Mouse (Mus musculus) left cerebral cortex, postnatal 14 days (tissue): ENCODE data around the gene Saxo1. TPM values are rescaled to one million over a fixed set of nuclear protein-coding genes. Genes with fewer than 3 reads are reported as not detected.

Experiments used
- DNase-seq, 2 experiments: peaks; one replicate each; pipeline ENCODE4 v3.0.0; 2021 to 2022; ENCODE audit warnings: low spot score in 2 of 2, mixed read lengths in 1 of 2
- intact Hi-C: fragments of 180-260 bp; cut with DNase I; formaldehyde crosslinking; loops from one replicate; pipeline ENCODE4 v1.15.1; 2025
- total RNA-seq, 2 experiments: library from RNA; stranded (reverse); gene quantifications; 2 replicates each; pipeline ENCODE4 v1.2.3; 2021

Gene Saxo1
- total RNA-seq, 2 experiments from 2014 or later, result not detected

DNA sequence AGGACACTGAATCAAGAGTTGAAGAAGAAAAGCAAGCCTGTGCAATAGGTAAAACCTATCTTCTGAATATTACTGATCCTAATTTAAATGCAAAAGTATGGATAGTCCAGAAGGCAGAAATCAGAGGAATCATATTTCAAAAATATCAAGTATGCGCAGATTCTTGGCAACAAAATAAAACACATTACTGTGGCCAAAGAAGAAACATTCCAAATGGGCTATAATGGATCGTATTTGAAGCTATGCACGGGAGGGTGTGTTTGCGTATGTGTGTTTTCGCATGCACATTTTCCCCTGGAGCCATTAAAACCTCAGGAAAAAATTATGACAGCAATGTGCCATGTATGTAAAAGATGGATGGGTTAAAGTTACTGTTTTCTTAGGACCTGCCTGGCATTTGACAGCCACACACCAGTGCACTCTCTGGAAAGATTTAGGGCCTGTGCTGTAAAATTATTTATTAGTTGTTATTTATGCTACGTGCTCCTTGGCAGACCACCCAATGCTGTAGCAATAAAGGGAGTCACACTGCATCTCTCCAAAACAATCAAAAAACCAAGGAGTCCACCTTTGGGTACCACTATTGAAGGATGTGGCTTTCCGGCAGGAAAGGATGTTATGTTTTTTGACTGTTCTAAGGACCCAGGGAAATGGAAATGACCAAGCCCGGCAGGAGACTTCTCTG, 24.6 kb downstream of the Saxo1 start:
- intact Hi-C loops, result no loop called here
- DNase-seq, result no peak

DNA sequence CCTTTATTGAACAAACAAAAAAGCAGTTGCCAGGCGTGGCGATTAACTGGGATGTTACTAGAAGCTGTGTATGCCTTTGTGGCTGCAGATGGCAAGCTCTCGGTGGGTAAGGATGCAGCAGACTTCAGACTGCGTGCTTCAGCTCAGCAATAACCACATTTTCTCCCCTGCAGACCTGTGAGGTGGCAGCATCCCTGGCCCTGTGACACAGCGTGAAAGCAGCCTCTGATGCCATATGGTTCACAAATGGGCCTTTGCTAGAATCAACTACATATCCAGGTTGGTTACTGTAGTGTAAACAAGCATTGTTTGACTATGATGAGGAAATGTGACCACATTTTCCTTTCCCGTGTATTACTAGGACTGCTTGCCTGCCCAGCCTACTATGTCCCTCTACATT, 29.0 kb downstream of the Saxo1 start:
- intact Hi-C loops, result no loop called here
- no peak for DNase-seq

DNA sequence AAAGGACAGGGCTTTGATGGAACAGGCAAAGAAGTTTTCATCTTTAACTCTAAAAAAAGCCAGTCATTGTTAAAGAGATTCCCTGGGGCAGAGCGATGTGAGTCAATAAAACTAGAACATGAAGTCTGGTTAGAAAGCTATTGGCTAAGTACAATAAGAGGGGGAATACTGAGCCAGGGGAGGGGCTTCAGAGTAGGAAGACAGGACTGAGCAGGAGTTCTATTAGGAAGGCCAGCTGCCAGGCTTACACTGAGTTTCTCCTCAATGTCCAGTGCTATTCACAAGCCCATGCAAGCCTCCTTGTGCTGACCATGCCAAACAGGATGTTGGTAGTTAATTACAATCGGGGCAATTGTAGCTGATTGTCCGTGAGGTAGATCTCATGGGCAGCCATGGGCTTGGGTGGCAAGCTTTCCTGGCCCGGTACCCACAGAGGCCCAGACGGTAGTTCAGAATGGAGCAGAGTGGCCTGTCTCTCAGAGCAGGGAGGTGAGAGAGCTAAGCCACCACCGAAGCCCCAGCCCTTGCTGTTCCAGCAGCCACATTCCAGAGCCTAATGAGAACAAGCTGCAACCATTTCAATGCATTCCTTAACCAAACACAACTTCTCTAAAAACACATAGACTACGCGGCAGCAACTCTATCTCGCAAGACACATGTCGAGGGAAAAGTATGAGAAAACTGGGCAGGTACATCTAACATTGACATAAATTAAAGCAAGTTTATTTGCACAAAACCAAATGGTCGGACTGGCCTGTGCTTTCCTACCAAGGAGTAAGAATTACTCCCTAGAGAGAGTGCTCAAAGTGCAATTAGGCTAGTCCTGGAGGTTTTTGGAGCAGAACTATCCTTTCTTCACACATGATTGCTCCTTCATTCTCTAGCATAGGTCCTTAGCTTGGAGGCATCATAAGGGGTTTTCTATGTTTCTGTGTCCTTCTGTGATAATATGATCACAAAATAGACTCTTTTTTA, 30.7 kb downstream of the Saxo1 start:
- DNase-seq, result no peak
- intact Hi-C loops, result no loop called here

DNA sequence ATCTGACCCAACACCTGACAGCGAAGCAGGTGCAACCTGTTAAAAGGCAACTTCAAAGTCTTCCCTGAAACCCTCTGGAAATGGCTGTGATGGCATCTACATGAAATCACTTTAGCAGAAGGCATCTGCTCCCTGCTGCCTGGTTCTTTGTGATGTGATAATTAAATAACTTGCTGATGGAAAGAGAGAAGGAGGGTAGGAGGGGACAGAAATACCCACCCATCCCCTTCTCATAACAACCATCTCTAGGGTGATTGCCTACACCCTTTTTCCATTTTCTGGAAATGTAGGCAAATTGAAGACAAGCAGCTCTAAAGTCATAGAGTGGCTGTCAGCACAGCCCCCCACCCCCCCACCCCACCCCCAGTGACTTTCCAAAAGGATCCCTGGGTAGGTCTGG, 33.6 kb downstream of the Saxo1 start:
- intact Hi-C loops, result no loop called here

DNA sequence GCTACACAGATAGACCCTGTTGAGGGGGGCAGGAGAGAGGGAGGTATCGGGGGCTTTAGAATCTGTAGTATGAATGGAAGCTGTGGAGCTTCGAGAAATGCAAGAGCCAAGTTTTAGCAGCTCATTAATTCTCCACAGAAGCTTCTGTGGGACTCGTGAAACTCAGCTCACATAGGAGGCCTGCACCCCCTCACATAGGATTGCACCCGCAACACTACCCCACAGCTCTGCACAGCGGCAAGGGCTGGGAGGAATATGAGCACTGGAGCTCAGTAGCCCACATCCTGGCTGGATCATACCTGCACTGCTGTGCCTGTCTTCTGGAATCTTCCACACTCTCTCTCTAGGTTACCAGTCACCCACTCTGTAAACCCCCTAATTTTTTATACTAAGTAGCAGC, 34.4 kb downstream of the Saxo1 start:
- DNase-seq, result peak in 1 of 2 experiments; percentile 15
- intact Hi-C loops, result no loop called here

More for the DNA sequence above, 33.6 kb downstream of the Saxo1 start:
- peak; percentile 9 to 25 for DNase-seq

DNA sequence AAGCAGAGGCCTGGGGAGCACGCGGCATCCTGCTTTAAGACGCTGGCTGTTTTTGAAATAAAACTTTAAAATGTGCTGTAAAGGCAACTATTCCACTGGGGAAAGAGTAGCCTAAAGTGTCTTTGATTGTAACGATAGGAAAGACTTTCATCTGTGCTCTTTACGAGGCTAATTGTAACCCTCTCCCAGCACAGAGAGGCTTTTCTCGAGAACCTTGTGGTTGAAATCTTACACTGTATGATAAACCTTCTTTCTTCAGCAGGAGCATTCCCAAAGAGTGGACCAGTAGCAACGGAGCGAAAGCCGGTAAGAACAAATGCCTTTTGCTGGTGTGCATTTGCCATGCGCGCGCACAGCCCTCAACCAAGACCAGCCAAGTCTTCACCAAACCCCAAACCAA, 37.4 kb downstream of the Saxo1 start:
- no peak for DNase-seq
- intact Hi-C loops, result no loop called here

DNA sequence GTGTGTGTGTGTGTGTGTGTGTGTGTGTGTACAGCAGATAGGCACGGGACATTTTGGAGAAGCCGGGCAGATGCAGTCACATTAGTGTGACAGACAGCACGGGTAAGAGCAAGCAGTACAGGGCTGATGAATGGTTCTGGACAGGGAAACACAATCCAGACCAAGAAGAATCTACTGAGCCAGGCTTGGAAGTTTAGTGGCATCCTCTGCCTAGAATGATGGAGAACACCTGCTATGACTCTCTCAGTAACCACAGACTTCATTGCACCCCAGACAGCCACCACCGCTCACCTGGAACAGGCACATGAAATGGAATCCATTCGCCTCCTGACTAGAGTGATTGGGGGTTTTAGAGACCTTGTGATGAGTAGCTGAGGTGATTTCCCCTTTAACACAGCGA, 38.2 kb downstream of the Saxo1 start:
- DNase-seq, result no peak
- intact Hi-C loops, result no loop called here

DNA sequence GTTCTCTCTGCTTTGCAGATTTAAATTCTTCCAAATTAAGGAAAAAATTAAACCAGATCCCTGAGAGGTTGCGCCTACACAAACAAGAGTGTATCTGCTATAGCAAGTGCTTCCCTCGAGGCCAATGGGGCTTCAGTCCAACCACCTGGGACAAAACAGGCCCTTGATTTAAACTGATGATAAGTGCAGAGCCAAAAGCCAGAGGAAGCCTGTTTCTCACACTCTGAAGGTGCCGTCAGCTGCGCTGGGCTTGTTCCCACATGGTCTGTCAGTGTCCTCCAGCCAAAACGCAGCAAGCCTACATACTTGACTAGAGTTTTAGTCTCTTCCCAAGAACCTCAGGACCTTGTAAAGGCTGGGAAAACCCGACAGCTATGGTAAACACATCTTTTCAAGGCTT, 53.5 kb downstream of the Saxo1 start:
- intact Hi-C loops, result no loop called here
- DNase-seq, result no peak

DNA sequence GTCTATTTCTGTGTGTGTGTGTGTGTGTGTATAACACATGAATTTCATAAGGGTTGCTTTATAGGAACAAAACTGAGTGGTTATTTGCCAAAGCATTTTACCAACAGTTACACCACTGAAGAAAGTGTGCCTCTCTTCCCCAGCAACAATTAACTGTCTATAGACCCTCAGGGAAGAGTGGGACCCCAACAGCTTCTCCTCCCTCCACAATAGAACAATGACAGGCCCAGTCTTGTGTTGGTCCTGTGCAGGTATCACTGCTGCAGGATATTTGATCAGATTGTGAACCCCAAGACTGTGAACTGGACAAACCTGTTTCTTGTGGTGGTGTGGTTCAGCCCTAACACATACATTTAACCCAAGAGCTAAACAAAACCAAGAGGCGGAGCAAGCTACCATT, 58.6 kb downstream of the Saxo1 start:
- no peak for DNase-seq
- intact Hi-C loops, result no loop called here

DNA sequence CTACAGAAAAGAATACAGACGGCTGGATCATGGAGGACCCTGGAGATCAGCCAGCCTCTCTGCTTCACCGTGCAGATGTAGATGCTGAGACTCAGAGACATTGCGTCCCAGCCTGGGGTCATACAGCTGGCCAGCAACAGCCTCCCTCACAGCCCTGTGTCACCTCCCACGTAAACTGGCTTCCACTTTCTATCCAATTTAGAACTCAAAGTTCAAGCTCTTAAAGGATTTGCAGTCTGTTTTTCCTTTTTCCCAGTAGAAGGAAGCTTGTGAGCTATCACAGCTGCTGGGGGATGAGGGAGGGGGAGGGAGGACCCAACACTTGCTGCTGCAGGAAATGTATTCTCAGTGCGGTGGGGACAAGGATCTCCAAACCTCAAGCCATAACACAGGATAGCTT, 59.4 kb downstream of the Saxo1 start:
- no peak for DNase-seq
- intact Hi-C loops, result no loop called here

DNA sequence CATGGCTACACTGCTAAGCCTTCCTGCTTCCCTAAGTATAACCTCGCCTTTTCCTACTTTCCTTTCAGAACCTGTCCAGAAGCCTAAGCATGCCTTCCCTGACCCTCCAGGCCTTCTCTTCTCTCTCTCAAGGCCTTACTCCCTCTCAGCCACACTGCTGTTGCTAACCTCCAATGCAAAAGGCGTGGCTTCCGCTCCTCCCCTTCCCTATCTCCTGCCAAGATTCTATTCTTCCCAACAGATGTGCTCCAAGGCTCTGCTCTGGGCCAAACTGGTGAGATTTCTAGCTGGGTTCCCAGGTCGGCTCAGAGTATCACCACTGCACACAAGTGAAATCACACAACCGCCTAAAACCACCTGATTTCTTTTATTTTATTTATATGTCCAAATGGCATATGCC, 69.0 kb downstream of the Saxo1 start:
- intact Hi-C loops, result loop anchor here (10.0 kb wide), 1 partner anchor 654 kb away; no protein-coding TSS in a partner anchor
- DNase-seq, result no peak

DNA sequence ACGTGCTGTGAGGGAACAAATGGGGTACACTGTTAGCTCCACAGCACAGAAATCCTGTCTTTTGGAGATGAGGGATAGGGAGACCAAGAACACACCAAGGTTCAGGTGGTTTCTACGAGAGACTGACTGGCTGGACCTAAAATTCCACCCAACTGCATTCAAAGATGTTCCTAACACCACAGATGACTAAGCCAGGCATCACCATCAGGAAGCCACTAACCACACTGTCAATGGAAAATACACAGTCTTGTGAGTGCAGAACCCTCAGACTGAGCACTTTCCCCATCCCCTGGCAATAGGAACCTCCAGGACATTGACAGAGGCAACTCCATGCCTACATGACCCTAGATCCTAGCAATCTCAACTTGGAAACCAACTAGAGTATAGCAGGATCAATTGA, 71.2 kb downstream of the Saxo1 start:
- DNase-seq, result no peak
- intact Hi-C loops, result loop anchor here (10.0 kb wide), 1 partner anchor 652 kb away; no protein-coding TSS in a partner anchor

DNA sequence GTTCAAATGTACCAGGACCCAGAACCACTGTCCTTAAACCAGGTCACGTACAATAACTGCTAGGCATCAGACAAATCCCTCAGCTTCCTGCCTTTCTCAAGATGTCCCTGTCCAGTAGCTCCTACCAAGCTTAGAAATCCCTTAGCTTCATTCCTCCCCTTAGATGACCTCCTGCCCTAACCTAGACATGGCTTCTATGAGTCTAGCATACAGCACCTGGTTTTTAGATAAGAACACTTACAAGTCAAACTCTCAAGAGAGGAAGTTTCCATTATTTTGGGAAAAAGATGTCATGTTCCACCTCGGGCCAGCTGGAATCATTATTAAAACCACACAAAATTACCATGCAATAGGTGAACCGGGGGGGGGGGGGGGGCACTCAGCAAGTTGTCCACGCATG, 71.6 kb downstream of the Saxo1 start:
- no peak for DNase-seq
- intact Hi-C loops, result loop anchor here (10.0 kb wide), 1 partner anchor 652 kb away; no protein-coding TSS in a partner anchor

DNA sequence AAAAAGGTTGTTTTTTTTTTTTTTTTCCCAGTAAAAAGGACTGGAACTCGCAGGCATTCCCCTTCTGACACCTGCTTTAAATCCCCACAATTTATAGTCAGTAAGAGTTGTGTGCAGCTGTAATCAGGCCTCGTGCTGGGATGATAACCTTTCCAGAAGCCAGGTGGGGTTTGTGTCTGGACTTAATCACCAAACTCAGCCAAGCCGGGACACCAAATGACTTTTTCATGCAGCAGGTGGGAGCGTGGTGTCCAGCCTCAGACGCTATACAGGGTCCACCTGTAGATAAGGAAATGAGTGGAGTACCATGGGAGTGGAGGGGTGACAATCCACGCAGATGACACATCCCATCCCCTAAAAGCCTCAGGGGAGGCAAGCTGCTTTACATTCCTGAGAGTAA, 73.1 kb downstream of the Saxo1 start:
- intact Hi-C loops, result loop anchor here (10.0 kb wide), 1 partner anchor 650 kb away; no protein-coding TSS in a partner anchor
- DNase-seq, result no peak

DNA sequence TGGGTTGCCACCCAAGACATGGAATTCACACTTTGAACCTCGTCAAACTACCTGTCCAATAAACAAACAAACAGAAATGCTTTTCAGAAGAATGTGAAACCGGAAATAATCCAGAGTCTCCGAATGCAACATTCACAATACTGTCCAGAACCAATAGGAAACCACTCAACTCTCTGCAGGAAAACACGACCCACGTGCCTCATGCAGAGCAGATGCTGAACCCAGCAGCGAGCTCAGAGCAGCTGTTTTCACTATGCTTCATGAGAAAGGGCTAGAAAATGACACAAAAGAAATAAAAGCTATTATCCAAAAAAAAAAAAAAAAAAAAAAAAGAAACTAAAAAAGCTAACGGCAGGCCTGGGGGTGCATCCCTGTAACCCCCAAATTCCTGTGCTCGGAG, 74.4 kb downstream of the Saxo1 start:
- intact Hi-C loops, result loop anchor here (10.0 kb wide), 1 partner anchor 649 kb away; no protein-coding TSS in a partner anchor
- DNase-seq, result no peak

DNA sequence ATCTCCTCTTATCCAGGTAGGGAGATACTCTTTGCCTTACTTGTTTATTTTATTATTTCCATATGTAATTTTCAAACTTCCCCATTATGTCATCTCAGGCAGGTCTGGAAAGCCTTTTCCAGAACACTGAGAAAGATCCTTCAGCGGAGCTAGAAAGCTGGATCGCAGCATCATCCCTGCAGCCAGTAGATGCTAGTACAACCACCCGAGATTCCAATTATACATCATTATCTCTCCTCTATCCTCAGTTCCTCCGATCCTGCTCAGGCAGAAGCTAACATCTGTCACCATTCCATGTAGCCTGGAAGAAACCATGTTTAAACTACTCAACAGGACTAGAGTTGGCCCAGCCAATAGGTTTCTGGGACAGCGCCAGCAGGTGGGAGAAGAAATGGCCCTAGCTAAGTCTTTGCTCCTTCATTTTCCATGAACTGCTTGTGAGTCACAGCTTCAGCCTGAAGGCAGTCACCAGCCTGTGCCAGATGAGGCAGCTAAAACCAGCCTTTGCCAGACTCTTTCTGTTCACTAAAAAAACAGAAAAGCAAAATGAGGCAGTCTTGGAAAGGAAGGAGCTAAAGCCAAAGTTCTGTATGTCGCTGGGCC, 75.0 kb downstream of the Saxo1 start:
- intact Hi-C loops, result loop anchor here (10.0 kb wide), 1 partner anchor 648 kb away; no protein-coding TSS in a partner anchor
- peak; percentile 17 to 40 for DNase-seq

DNA sequence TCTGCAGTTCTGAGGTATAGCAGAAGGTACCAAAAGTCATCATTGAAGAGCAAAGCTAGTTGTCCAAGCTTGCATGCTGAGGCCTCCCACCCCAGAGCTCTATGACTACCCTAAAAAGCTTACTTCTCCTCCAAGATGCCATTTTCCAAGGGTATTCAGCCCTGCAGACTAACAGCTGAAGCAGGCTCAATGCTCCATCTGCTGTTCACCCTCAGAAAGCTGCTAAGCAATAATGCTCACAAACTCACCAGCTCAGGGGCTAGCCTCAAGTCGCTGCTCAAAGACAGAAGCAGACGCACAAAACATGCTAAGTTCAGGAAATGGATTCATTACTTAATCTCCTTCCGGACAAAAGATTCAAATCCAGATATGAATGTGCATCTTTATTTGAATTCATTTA, 77.2 kb downstream of the Saxo1 start:
- DNase-seq, result peak; percentile 28 to 37
- intact Hi-C loops, result loop anchor here (10.0 kb wide), 1 partner anchor 646 kb away; no protein-coding TSS in a partner anchor

DNA sequence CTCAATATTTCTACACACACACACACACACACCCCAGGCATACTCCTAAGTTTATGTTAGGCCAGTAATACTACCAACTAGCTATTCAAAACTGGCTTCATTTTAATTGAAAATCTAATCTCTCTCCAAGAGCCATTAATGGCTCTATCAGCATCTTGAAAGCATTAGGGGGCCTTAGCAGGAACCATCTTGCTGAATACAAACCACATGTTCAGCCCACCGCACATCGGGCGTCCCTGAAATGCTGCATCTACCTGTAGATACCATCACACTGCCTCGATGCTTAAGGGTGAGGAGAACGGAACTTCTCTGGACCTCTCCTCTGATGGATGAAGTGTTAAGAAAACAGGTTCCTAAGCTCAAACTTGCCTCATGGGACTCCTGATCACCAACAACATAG, 93.3 kb downstream of the Saxo1 start:
- no peak for DNase-seq

DNA sequence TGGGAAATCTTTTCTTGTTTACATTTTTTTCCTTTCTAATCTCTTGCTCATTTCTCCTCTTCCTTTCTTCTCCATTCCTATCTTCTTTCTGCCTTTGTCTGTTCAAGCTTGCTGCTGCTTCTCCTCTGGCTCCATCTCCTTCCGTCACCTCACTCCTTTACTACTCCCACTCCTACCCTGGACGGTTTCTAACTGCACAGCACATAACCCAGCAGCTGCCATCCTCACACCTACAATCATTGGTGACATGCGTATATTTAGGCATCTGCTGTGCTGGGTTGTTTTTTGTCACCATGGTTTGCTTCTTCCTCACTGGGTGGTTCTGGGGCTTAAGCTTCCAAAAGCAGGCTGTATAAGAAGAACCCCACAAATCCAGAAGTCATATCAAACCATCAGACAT, 107.7 kb downstream of the Saxo1 start:
- DNase-seq, result peak in 1 of 2 experiments; percentile 6
- intact Hi-C loops, result no loop called here

More for the DNA sequence above, 93.3 kb downstream of the Saxo1 start:
- intact Hi-C loops, result no loop called here

DNA sequence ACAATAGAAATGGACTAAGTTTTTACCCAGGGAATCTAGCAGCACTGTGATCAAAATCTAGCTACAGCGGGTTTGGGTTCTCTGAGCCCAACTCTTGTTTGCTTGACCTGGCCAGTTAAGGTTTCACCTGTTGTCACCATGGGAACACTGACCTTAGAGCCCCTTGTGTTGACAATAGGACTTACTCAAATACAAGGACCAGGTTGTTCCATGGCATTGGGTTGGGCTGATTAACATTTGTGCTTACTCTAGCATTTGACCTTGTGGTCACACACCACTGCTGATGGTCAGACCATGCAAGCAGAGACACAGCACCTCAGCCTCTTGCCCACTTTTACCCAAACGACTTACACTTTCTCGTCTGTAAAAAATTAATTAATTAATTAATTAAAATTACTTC, 121.8 kb downstream of the Saxo1 start:
- intact Hi-C loops, result no loop called here
- DNase-seq, result no peak
